Mouse (Mus musculus): Measurements from ENCODE around the gene Slc7a7.

The Slc7a7 gene

GRCm38 (mm10) chr14:54432837-54433830, 15.6 kb upstream of the Slc7a7 start:
- no peak for ATAC-seq (ENCODE audit: insufficient number of reproducible peaks, low FRiP score, low TSS enrichment)

DNA sequence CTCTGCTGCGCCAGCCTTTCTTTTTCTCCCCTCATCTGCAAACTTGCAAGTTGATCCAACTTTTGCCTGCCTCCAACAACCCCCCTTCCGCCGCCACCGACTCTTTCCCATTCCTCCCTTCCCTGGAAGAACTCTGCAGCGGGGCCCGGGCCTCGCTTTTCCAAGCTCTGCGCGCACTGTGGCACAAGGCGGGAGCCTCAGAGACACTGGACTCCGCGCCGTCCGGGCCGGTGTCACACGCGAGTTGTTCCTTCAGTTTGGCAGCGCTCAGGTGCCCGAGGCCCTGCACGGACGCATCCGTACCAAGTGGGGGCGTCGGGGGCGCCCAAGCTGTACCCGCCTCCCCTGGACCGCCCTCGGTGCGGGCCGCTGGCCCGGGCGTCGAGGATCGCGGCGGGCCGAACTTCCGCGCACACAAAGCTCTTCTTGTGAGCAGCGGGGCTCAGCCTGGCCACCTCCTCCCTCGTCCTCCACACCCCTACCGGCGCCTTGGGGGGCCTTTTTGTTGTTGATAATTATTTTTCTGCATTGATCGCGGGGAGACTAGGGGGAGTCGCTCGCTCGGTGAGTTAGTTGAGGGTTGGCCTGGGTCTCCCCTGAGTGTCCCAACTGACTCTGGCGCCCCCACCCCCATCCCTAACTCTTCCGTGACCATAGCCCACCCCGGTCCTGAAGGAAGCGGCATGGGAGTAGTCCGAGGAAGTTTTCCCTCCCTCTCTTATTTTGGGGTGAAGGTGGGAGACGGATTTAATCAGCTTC, 14.7 kb upstream of the Slc7a7 start:
- ATAC-seq (ENCODE audit: insufficient number of reproducible peaks, low FRiP score, low TSS enrichment), result no peak

GRCm38 (mm10) chr14:54431334-54432077, 13.9 kb upstream of the Slc7a7 start, which contains the start of gene Mmp14:
Gene Mmp14 (plus strand): TSS chr14:54431612.
- no peak for ATAC-seq (ENCODE audit: insufficient number of reproducible peaks, low FRiP score, low TSS enrichment)

DNA sequence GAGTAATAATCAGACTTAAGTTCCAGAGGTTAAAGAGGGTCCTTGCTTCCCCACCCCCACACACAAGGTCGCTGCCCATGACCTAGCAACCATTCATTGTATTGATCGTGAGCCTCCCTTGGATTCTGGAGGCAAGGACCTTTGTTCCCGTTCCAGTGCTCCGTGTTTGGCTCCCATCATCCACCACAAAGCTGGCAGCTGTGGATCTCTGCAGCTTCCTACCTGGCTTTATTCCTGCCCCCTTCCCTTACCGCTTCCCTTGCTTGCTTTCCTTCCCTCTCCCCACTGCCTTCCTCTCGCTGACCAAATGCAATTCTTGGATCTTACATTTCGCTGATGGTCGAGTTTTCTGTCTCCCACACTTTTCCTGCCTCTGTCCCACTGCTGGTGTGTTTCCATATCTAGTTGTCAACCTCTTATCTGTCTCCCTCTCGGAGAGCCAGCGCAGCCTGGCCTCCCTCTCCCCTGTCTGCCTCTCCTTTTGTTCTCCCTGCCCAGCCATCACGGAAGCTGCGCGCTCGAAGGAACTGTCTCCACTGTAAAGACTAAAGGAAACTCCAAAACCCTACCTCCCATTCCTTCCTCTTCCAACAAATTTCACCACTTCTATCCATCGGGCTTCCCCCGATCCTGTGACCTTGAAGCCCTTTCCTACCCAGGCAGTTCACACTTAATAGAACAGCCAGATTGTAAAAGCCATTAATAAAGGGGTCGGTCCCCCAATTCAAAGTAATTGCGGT, 13.0 kb upstream of the Slc7a7 start:
- no peak for ATAC-seq (ENCODE audit: insufficient number of reproducible peaks, low FRiP score, low TSS enrichment)

DNA sequence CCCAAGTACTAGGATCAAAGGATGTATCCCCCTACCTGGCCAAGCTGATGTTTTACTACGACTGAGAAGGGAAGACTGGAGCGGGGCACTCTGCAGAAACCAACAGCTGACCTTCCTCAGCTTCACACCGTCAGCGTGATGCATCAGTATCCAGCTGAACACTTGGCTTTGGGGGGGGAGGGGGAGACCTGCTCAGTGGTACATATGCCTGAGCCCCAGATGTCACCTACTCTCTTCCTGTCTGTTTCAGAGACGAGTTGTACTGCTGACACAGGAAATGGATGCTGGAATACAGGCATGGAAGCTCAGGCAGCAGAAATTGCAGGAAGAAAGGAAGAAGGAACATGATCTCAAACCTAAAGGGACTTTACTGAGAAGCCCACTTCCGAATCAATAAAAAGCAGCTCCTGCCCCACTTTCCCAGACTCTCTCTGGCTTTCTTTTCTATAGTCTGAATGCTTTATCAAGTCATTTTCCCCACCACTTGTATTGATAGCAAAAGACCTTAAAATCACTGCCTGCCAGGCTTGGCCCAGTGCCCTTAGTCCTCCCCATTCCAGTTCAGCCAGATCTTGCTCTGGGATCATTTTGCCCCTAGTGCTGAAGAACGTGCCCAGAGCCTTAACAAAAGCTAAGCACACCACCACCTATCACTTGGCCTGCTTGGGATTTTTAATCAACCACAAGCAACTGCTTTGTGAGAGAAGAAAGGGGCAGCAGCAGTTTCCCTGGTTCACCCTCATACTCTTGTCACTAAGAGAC, 11.9 kb upstream of the Slc7a7 start:
- ATAC-seq (ENCODE audit: insufficient number of reproducible peaks, low FRiP score, low TSS enrichment), result no peak

GRCm38 (mm10) chr14:54428421-54428820, 10.8 kb upstream of the Slc7a7 start:
- no peak for ATAC-seq (ENCODE audit: insufficient number of reproducible peaks, low FRiP score, low TSS enrichment)

DNA sequence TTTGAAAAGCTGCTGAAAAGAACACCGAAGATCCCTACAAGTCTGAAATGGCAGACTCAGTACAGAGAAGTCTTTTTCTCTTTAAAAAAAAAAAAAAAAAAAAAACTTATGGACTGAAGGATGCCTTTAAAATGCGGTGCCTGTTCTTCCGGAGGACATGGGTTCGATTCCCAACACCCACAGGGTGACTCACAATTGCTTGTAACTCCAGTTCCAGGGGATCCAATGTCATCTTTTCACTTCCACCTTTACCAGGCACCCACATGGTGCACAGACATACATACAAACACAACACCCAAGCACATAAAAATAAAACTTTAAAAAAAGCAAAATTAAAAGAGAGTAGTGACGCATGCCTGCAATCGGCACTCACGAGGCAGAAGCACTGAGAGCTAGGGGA, 10.1 kb upstream of the Slc7a7 start:
- no peak for ATAC-seq (ENCODE audit: insufficient number of reproducible peaks, low FRiP score, low TSS enrichment)

DNA sequence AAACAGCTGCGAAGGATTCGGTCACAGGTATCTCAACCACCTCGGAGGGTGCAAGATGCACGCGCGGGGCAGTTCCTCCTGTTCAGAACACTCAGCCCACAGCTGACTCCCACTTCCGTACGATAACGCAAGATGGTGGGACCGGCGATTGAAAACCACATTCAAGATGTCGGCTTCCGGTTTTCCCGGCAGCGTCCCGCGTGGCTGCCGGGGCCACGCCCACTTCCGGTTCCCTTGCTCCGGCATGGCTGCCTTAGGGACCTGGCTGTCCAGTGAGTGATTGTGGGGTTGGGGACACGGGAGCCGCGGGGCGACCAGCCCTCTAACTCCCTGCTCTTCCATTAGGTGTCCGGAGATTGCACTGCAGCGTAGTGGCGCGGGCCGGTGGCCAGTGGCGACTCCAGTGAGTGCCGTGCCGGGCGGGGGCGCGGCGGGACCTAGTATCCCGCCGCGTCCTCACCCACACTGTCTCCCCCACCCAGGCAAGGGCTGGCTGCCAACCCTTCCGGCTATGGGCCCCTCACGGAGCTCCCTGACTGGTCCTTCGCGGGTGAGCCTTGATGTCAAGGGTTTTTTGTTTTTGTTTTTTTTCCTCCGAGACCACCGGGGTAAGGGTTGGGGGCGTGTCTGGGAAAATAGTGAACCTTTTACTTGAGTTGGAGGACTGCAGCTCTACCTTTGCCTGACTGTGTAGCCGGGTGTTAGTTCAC, 9.3 kb upstream of the Slc7a7 start, which contains the start of gene Mrpl52:
Mrpl52 (plus strand) TSS at position 221 of the 710 bp plus-strand sequence.
- ATAC-seq (ENCODE audit: insufficient number of reproducible peaks, low FRiP score, low TSS enrichment), result peak; percentile 90

- 0 out of 2 replicates have a peak, but pooled peaks have one; percentile 5 for ATAC-seq (ENCODE audit: insufficient number of reproducible peaks, low FRiP score, low TSS enrichment)
Observed at GRCm38 (mm10) chr14:54426003-54426688, 8.6 kb upstream of the Slc7a7 start.

DNA sequence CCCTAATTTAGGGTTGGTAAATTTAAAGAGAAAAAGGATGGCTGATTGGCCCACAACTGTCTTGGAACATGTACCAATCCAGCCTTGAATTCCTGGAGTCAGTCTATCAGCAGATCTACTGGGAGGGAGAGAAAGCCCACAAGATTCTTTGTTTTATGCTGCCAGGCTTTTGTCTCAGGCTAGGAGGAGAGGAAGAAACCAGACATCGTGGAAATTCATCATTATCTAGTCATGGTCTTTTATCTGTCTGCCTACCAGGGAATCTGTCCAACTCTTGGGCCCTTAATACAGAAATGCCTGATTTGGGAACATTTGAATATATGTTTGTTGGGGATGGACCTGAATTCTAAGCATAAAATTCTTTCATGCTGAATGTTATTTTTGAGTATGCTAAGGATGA, 8.0 kb upstream of the Slc7a7 start:
- no peak for ATAC-seq (ENCODE audit: insufficient number of reproducible peaks, low FRiP score, low TSS enrichment)

GRCm38 (mm10) chr14:54424634-54425033, 7.1 kb upstream of the Slc7a7 start:
- ATAC-seq (ENCODE audit: insufficient number of reproducible peaks, low FRiP score, low TSS enrichment), result no peak

GRCm38 (mm10) chr14:54423406-54423805, 5.8 kb upstream of the Slc7a7 start:
- ATAC-seq (ENCODE audit: insufficient number of reproducible peaks, low FRiP score, low TSS enrichment), result no peak

- ATAC-seq (ENCODE audit: insufficient number of reproducible peaks, low FRiP score, low TSS enrichment), result no peak
Observed at GRCm38 (mm10) chr14:54421014-54421413, 3.4 kb upstream of the Slc7a7 start.

DNA sequence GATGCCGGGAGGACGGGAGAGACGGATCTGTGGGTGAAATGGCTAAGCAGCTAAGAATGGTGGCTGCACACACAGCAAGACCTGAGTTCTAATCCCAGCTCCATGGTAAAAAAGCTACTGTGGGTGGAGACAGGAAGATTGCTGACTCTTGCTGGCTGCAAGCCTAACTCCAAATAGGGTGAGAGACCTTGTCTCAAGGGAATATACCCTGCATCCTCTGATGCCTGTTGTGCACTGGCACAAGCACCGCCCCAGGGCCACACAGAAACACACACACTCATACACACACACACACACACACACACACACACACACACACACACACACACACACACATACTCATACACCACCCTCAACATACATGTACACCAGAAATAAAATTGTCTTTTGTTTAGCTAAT, 750 bp downstream of the Slc7a7 start:
- ATAC-seq (ENCODE audit: insufficient number of reproducible peaks, low FRiP score, low TSS enrichment), result no peak

DNA sequence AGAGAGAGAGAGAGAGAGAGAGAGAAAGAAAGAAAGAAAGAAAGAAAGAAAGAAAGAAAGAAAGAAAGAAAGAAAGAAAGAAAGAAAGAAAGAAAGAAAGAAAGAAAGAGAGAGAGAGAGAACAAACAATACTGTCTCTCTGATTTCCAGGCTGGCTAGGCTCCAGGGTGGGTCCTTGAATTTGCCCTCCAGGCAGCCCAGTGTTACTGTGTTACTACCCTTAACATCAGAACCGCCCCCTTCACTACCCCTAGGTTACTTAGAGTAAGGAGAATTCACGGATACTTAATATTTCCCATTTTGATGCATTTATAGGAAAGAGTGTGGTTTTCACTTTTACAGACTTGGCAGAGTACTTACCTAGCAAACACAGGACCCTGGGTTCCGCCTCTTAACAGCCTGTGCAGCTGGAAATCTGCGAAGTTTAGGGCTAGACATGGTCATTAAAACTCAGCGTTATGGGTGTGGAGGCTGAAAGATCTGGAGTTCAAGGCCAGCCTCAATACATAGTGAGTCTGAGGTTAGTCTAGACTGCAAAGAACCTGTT, 1.3 kb downstream of the Slc7a7 start:
- no peak for ATAC-seq (ENCODE audit: insufficient number of reproducible peaks, low FRiP score, low TSS enrichment)

- no peak for ATAC-seq (ENCODE audit: insufficient number of reproducible peaks, low FRiP score, low TSS enrichment)
Observed at GRCm38 (mm10) chr14:54415241-54416020, 2.1 kb downstream of the Slc7a7 start.
